Mouse (Mus musculus): Measurements from ENCODE around the gene Rnf130. TPM values are rescaled to one million over a fixed set of nuclear protein-coding genes. Genes with fewer than 3 reads are reported as not detected.

Gene Rnf130
- polyA plus RNA-seq, 1 experiment from 2014 or later: 92.3 TPM

DNA sequence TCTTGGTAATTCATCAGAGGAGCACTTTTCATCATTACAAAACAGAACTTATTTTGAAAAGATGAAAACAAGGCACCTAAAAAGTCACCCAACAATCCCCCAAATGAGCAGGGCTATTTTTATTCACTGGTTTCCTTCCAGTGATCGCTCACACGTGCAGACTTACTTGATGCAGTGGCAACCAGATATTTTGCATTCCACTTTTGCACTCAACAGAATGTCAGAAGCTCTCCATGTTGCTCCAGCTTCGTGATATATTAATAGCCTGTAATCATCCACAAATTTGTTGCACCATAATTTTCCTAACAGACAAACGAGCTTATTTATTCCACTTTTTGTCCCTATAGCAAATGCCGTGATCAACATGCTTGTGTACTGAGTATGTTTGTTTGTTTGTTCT, 8.6 kb upstream of the Rnf130 start:
- WGBS: 82% methylated on average over 5 of the region's 5 CpGs

DNA sequence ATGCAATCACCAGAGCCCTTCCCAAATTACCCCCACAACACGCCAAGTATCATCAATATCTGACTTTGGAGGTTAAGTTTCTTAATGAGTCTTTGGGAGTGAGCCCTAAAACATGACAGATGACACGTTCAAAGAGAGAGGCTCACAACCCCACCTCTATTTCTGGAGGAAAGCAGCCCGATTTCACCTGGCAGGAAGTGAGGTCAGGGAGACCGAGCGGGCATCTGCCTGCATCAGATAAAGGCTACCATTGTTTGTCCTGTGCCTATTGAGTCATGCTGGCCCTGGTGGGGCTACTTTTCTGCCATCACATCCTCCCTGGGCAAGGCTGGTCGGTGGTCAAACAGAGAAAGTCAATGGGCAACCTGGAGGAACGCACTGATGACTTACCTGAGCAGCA, 7.6 kb upstream of the Rnf130 start:
- ATAC-seq (replicated peaks; ENCODE audit: low FRiP score): no peak
- WGBS: 86% methylated on average over 7 of the region's 7 CpGs
- no peaks in the 10 kb centered on the region for H3K27me3 ChIP-seq (ENCODE audit: control insufficient read depth, insufficient read depth, low read length)

More for the DNA sequence above, 8.6 kb upstream of the Rnf130 start:
- H3K4me3 ChIP-seq (ENCODE audit: low read depth, low read length): no peak overlapping the region
- no peaks in the 10 kb centered on the region for H3K4me1 ChIP-seq (replicated peaks; ENCODE audit: control insufficient read depth, insufficient read depth, low read length)
- no peak overlapping the region for H3K4me2 ChIP-seq (ENCODE audit: low read depth, low read length, severe bottlenecking)
- no peaks in the 10 kb centered on the region for H3K27me3 ChIP-seq (ENCODE audit: control insufficient read depth, insufficient read depth, low read length)
- no peaks in the 10 kb centered on the region for H3K36me3 ChIP-seq (ENCODE audit: control insufficient read depth, insufficient read depth, low read length)
- no peaks in the 10 kb centered on the region for H3K9me3 ChIP-seq (ENCODE audit: control insufficient read depth, low read length)
- H3K27ac ChIP-seq (ENCODE audit: low read depth, low read length): no peak overlapping the region
- no peak for DNase-seq (ENCODE audit: low spot score)
- no peak for ATAC-seq (replicated peaks; ENCODE audit: low FRiP score)
- no peak overlapping the region for H3K9ac ChIP-seq (ENCODE audit: low read length)

DNA sequence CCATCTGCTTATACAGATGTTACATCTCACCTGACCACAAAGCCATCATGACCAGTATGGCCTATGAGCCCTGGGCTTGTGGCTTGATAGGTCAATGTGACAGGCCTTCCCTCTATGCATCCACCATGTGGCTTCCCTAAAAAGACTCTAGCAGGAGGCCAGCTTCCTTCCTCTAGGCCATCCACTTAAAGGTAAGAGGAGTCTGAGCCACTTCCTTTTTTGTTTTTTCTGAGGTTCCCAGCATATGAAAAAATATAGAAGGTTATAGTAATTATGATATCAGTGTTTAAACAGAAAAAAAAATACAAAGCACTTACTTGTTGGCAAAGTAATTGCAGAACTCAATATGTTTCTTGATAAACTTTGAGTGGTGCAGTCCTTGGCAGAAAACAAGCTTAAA, 6.3 kb upstream of the Rnf130 start:
- Histone ChIP-seq H3K4me3 (ENCODE audit: low read depth, low read length) (no peak overlapping the region), H3K9me3 (ENCODE audit: control insufficient read depth, low read length) (no peaks in the 10 kb centered on the region), H3K4me2 (ENCODE audit: low read depth, low read length, severe bottlenecking) (no peak overlapping the region), H3K4me1 (replicated peaks; ENCODE audit: control insufficient read depth, insufficient read depth, low read length) (no peaks in the 10 kb centered on the region), H3K27me3 (ENCODE audit: control insufficient read depth, insufficient read depth, low read length) (no peaks in the 10 kb centered on the region), H3K27ac (ENCODE audit: low read depth, low read length) (no peak overlapping the region), H3K9ac (ENCODE audit: low read length) (no peak overlapping the region), H3K36me3 (ENCODE audit: control insufficient read depth, insufficient read depth, low read length) (no peaks in the 10 kb centered on the region)
- ATAC-seq (replicated peaks; ENCODE audit: low FRiP score) (no peak), DNase-seq (ENCODE audit: low spot score) (no peak)

More for the DNA sequence above, 7.6 kb upstream of the Rnf130 start:
- Histone ChIP-seq H3K27ac (ENCODE audit: low read depth, low read length) (no peak overlapping the region), H3K9ac (ENCODE audit: low read length) (no peak overlapping the region), H3K4me2 (ENCODE audit: low read depth, low read length, severe bottlenecking) (no peak overlapping the region), H3K9me3 (ENCODE audit: control insufficient read depth, low read length) (no peaks in the 10 kb centered on the region), H3K4me3 (ENCODE audit: low read depth, low read length) (no peak overlapping the region), H3K4me1 (replicated peaks; ENCODE audit: control insufficient read depth, insufficient read depth, low read length) (no peaks in the 10 kb centered on the region), H3K36me3 (ENCODE audit: control insufficient read depth, insufficient read depth, low read length) (no peaks in the 10 kb centered on the region)
- DNase-seq (ENCODE audit: low spot score): no peak

DNA sequence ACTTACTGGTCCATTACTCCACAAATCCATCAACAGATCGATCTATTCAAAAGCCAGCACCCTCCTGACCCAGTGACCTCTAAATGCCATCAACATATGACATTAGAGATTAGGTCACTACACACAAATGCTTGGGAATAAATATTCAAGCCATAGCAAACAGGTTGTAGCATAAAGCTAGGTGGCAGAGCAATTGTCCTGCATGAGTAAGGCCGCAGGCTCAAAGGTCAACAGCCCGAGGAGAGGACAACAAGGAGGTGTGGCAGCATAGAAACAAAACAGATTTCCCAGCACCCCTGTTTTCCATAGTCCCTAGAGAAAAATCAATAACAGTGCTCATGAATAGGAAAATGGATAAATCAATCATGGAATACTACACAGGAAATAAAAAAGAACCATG, 3.1 kb upstream of the Rnf130 start:
- 81% methylated on average over 3 of the region's 3 CpGs for WGBS
- 0 out of 2 replicates have a peak, but pooled peaks cover 3% of the 10 kb centered on the region for H3K27me3 ChIP-seq (ENCODE audit: control insufficient read depth, insufficient read depth, low read length)
- no peak overlapping the region for H3K4me3 ChIP-seq (ENCODE audit: low read depth, low read length)
- no peaks in the 10 kb centered on the region for H3K9me3 ChIP-seq (ENCODE audit: control insufficient read depth, low read length)
- no peak overlapping the region for H3K27ac ChIP-seq (ENCODE audit: low read depth, low read length)
- peaks cover 2% of the 10 kb centered on the region; the same call in 1 of the 2 replicates for H3K4me1 ChIP-seq (replicated peaks; ENCODE audit: control insufficient read depth, insufficient read depth, low read length)
- DNase-seq (ENCODE audit: low spot score): no peak
- no peaks in the 10 kb centered on the region for H3K36me3 ChIP-seq (ENCODE audit: control insufficient read depth, insufficient read depth, low read length)
- no peak overlapping the region for H3K9ac ChIP-seq (ENCODE audit: low read length)
- ATAC-seq (replicated peaks; ENCODE audit: low FRiP score): no peak
- H3K4me2 ChIP-seq (ENCODE audit: low read depth, low read length, severe bottlenecking): no peak overlapping the region

DNA sequence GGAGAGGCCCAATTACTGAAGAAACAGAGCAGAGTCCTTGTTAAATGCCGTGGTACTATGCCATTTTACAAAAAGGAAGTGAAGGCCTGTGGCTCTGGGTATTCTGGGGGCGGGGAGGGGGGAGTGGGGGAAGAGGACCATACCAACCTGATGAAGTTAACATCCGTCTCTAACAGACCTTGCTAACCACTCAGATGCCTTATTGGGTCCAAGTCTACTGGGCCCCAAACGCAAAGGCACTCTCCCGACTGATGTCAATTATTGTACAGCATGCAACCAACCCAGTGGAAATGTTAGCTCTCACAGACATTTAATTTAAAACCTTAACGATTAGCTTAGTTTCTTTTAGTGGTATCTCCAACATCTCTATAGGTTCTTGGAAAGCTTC, 707 bp upstream of the Rnf130 start:
- 63% methylated on average over 6 of the region's 6 CpGs for WGBS
- Histone ChIP-seq H3K9me3 (ENCODE audit: control insufficient read depth, low read length) (no peaks in the 10 kb centered on the region), H3K4me3 (ENCODE audit: low read depth, low read length) (no peak overlapping the region; the same call in 1 of the 2 replicates), H3K36me3 (ENCODE audit: control insufficient read depth, insufficient read depth, low read length) (no peaks in the 10 kb centered on the region), H3K27ac (ENCODE audit: low read depth, low read length) (no peak overlapping the region), H3K4me2 (ENCODE audit: low read depth, low read length, severe bottlenecking) (peak overlapping the region; percentile 80; the same call in 1 of the 2 replicates), H3K9ac (ENCODE audit: low read length) (no peak overlapping the region), H3K4me1 (replicated peaks; ENCODE audit: control insufficient read depth, insufficient read depth, low read length) (peaks cover 10% of the 10 kb centered on the region), H3K27me3 (ENCODE audit: control insufficient read depth, insufficient read depth, low read length) (0 out of 2 replicates have a peak, but pooled peaks cover 3% of the 10 kb centered on the region)
- ATAC-seq (replicated peaks; ENCODE audit: low FRiP score) (0 out of 2 replicates have a peak, but pooled peaks have one; percentile 21), DNase-seq (ENCODE audit: low spot score) (no peak)

DNA sequence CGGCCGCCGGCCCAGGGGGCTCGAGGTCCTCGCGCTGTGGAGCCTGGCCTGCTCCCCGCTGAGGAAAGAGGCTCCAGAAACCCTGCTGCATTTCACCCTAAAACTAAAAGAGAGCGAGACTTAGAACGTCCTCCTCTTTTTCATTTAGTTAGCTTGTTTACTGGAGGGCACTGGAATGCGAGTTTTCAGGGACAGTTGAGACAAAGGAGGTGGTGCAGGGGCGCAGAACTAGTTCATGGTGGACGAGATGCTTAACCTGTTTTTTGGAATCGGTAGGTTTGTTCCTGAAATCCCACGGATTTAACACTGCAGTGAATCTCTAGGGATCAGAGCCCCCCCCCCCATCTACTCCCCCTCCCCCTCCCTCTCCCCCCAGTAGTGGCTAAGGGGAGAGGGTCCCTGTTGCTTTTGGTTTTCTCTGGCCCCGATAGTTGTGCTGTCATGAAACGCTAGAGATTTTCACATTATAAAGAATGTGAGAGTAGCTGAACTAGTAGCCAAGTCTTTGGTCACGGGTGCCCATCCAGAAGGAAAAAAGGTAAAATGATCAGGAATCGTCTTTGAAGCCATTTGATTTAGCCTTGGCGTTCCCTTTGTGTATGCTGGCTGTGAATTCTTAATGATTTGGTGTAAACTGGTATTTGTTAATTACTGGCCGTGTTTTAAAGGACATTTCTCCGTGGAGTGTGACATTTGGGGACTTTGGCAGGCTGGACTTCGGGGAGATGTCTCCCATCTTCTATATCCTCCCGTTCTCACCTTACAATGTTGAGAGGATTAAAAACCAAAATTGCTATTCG, 775 bp downstream of the Rnf130 start:
- no peaks in the 10 kb centered on the region for H3K9me3 ChIP-seq (ENCODE audit: control insufficient read depth, low read length)
- peak; percentile 6 for ATAC-seq (replicated peaks; ENCODE audit: low FRiP score)
- WGBS: 5% methylated on average over 24 of the region's 24 CpGs
- 0 out of 2 replicates have a peak, but pooled peaks cover 3% of the 10 kb centered on the region for H3K27me3 ChIP-seq (ENCODE audit: control insufficient read depth, insufficient read depth, low read length)
- H3K36me3 ChIP-seq (ENCODE audit: control insufficient read depth, insufficient read depth, low read length): no peaks in the 10 kb centered on the region
- H3K27ac ChIP-seq (ENCODE audit: low read depth, low read length): peak overlapping the region; percentile 82
- H3K4me3 ChIP-seq (ENCODE audit: low read depth, low read length): peak overlapping the region; percentile 95
- peaks cover 10% of the 10 kb centered on the region for H3K4me1 ChIP-seq (replicated peaks; ENCODE audit: control insufficient read depth, insufficient read depth, low read length)
- peak; percentile 60 for DNase-seq (ENCODE audit: low spot score)
- H3K4me2 ChIP-seq (ENCODE audit: low read depth, low read length, severe bottlenecking): peak overlapping the region; percentile 80
- peak overlapping the region; percentile 98 for H3K9ac ChIP-seq (ENCODE audit: low read length)

DNA sequence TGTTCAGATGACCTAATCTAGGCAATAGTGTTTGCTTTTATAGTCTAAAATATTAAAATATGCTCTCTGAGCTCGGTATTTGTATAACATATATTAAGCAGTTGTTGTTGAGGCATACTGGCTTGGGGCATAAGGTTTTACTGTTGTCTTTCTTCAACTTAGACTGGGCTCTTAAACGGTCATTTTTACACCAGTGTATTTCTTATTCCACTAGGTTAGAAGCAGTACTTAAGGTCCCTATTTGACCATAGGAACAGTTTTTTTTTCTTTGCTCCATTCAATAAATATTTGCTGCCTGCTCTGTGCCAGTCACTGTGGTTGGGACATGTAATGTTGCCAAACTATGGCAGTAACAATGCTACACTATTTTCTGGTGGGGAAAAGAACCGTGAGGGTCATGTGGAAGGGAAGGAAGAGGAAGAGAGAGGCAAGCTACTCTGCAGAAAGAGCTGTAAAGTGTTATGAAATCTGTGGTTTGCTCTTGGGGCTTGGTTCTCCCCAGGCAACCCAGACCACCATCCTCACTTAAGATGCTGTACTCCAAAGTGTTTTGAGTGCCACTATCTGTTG, 1.5 kb downstream of the Rnf130 start:
- peak overlapping the region; percentile 98 for H3K9ac ChIP-seq (ENCODE audit: low read length)
- no peak overlapping the region for H3K27ac ChIP-seq (ENCODE audit: low read depth, low read length)
- no peaks in the 10 kb centered on the region for H3K9me3 ChIP-seq (ENCODE audit: control insufficient read depth, low read length)
- H3K4me3 ChIP-seq (ENCODE audit: low read depth, low read length): peak overlapping the region; percentile 95
- WGBS: 33% methylated on average over 3 of the region's 3 CpGs
- no peak for DNase-seq (ENCODE audit: low spot score)
- no peaks in the 10 kb centered on the region for H3K36me3 ChIP-seq (ENCODE audit: control insufficient read depth, insufficient read depth, low read length)
- H3K4me1 ChIP-seq (replicated peaks; ENCODE audit: control insufficient read depth, insufficient read depth, low read length): peaks cover 10% of the 10 kb centered on the region
- H3K27me3 ChIP-seq (ENCODE audit: control insufficient read depth, insufficient read depth, low read length): 0 out of 2 replicates have a peak, but pooled peaks cover 3% of the 10 kb centered on the region
- peak overlapping the region; percentile 80 for H3K4me2 ChIP-seq (ENCODE audit: low read depth, low read length, severe bottlenecking)
- ATAC-seq (replicated peaks; ENCODE audit: low FRiP score): no peak

DNA sequence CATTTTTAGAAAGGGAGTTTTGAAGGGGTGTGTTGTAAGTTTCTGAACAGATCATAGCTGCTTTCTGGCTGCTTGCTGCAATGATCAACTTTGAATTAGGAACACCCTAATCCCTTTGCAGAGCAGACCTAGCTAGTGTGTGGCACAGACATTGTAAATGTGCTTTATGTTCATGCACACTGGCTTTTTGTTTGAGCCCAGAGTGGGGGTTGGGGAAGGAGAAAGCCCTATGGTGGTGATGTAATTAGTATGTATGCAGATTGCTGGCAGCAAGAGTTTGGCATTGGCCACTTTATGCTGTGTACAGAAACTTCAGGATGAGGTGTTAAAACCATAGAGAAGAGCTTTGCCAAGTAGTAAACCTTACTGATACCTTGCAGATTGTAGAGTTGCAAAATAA, 3.3 kb downstream of the Rnf130 start:
- peak; percentile 75 for ATAC-seq (replicated peaks; ENCODE audit: low FRiP score)

More for the DNA sequence above, 3.3 kb downstream of the Rnf130 start:
- DNase-seq (ENCODE audit: low spot score): peak; percentile 75
- Histone ChIP-seq H3K27me3 (ENCODE audit: control insufficient read depth, insufficient read depth, low read length) (0 out of 2 replicates have a peak, but pooled peaks cover 3% of the 10 kb centered on the region), H3K4me1 (replicated peaks; ENCODE audit: control insufficient read depth, insufficient read depth, low read length) (peaks cover 10% of the 10 kb centered on the region), H3K9ac (ENCODE audit: low read length) (0 out of 2 replicates have a peak overlapping the region, but pooled peaks have one; percentile 12), H3K4me2 (ENCODE audit: low read depth, low read length, severe bottlenecking) (peak overlapping the region; percentile 80; the same call in 1 of the 2 replicates), H3K9me3 (ENCODE audit: control insufficient read depth, low read length) (no peaks in the 10 kb centered on the region), H3K4me3 (ENCODE audit: low read depth, low read length) (no peak overlapping the region), H3K27ac (ENCODE audit: low read depth, low read length) (peak overlapping the region; percentile 44; the same call in 1 of the 2 replicates), H3K36me3 (ENCODE audit: control insufficient read depth, insufficient read depth, low read length) (no peaks in the 10 kb centered on the region)

Data from forebrain, embryonic 11.5 days (tissue).